Mouse (Mus musculus) left cerebral cortex, postnatal 14 days (tissue): ENCODE measurements at regions not wholly inside any gene's neighbourhood (a gene's known extent, or its start where the extent isn't known, plus 50 kb on each side); places are given as distances from the start of the nearest gene placed in this dataset.
A peak's percentile ranks its signal among the peaks of the same experiment; 100 is the strongest.

Experiments used
- DNase-seq, 2 experiments: peaks; one replicate each; pipeline ENCODE4 v3.0.0; 2021 to 2022; ENCODE audit warnings: low spot score in 2 of 2, mixed read lengths in 1 of 2
- intact Hi-C: fragments of 180-260 bp; cut with DNase I; formaldehyde crosslinking; loops from one replicate; pipeline ENCODE4 v1.15.1; 2025

DNA sequence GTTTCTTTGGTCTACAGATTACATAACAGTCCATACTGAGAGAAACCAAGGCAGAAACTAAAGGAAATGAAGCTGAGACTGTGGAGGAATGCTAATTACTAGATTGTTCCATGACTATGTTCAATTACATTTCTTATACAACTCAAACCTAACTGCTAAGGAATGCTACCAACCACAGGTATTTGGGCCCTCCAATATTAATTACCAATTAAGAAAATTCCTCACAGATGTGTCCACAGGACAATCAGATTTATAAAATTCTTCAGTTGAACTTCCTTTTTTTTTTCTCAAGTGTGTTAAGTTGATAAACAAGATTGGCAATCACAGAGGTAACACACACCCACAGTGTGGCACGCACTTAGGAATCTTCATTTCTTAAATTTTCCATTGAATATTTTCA is 196.8 kb upstream of the A730009L09Rik start:
- DNase-seq, result no peak
- intact Hi-C loops, result no loop called here

DNA sequence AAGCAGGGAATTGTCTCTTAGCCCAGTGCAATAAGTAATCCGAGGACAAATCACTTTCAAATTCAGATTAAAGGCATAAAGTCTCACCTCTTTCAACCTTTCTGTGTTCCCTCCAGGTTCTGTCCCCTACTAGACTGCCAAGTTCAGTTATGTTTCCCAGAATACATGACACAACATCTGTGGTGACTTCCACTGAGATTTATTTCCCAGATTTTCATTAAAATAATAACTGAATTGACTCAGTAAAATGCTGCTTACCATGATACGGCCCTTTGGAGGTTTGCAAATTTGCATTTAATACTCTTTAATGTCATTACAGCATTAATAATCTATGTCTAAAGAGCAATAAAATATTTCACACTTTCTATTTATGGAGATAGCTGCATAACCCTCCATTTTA is 193.4 kb upstream of the A730009L09Rik start:
- no peak for DNase-seq
- intact Hi-C loops, result no loop called here

- intact Hi-C loops, result no loop called here
- DNase-seq, result no peak
These were observed 184.6 kb upstream of the A730009L09Rik start for GRCm38 (mm10) chr16:84330293-84330692.

DNA sequence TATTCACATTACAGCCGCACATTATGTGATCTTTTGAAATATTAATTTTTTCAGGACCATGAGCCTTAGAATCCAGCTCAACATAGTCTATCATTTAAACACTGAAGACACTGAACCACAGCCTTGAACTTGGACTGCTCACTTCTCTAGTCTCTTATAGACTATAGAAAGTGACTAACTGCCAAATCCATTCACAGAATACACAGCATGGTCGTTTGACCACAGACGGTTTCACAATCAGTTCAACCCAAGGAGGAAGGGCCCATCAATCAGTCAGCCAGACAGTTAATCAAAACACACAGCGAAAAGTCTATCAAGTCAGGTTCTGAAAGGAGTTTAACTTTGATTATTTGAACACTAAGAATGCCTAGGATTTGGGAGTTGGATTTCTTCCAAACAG is 168.8 kb upstream of the A730009L09Rik start:
- intact Hi-C loops, result no loop called here
- DNase-seq, result no peak

GRCm38 (mm10) chr16:84355118-84355517 is 159.8 kb upstream of the A730009L09Rik start:
- intact Hi-C loops, result no loop called here

GRCm38 (mm10) chr16:84365969-84366368 is 149.0 kb upstream of the A730009L09Rik start:
- DNase-seq, result peak; percentile 16 to 18
- intact Hi-C loops, result loop anchor here (5.0 kb wide), 1 partner anchor 56 kb away; no protein-coding TSS in a partner anchor

More at GRCm38 (mm10) chr16:84355118-84355517, 159.8 kb upstream of the A730009L09Rik start:
- peak; percentile 10 to 11 for DNase-seq

- intact Hi-C loops, result loop anchor here (5.0 kb wide), 1 partner anchor 53 kb away; no protein-coding TSS in a partner anchor
- DNase-seq, result peak in 1 of 2 experiments; percentile 9
These were observed 145.8 kb upstream of the A730009L09Rik start for GRCm38 (mm10) chr16:84368928-84369682.

DNA sequence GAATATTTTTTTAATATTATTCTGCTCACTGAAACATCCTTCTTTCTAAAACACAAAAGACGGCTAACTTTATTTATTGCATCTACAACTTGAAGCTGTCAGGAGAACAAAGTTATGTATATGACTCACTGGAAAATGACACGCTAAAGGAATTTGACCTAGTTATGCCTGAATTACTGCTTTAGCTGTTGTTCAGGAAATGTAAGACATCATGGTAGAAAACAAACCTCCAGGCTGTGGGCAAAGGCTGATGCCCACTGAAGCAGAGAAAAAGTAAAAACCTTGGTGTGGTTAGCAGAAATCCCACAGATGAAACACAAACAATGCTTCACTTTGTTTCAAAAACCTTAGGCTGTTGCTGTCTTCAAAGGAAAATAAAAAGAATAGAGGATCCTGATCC is 136.5 kb upstream of the A730009L09Rik start:
- intact Hi-C loops, result no loop called here
- DNase-seq, result no peak

DNA sequence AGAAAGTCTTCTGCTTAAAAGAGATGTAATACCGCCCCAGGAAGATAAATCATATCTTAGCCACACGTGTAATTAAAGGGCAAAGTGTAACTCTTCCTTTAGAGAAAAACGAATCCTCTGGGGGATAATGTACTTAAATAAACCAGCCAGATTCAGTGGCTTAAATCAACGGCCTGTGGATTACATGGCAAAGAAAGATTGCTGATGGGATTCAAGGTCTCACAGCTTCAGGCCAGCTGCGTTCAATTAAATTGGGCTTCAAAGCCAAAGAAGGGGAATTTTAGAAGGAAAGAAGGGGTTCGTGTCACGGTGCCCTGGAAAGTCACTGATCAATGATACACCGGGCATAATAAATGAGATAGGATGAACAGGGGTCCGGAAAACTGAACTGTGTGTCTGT is 123.2 kb upstream of the A730009L09Rik start:
- no peak for DNase-seq
- intact Hi-C loops, result no loop called here

- intact Hi-C loops, result no loop called here
- DNase-seq, result no peak
These were observed 120.0 kb upstream of the A730009L09Rik start for GRCm38 (mm10) chr16:84394895-84395294.

- DNase-seq, result no peak
- intact Hi-C loops, result loop anchor here (5.0 kb wide), 1 partner anchor 54 kb away; no protein-coding TSS in a partner anchor
These were observed 93.3 kb upstream of the A730009L09Rik start for GRCm38 (mm10) chr16:84421650-84422049.

DNA sequence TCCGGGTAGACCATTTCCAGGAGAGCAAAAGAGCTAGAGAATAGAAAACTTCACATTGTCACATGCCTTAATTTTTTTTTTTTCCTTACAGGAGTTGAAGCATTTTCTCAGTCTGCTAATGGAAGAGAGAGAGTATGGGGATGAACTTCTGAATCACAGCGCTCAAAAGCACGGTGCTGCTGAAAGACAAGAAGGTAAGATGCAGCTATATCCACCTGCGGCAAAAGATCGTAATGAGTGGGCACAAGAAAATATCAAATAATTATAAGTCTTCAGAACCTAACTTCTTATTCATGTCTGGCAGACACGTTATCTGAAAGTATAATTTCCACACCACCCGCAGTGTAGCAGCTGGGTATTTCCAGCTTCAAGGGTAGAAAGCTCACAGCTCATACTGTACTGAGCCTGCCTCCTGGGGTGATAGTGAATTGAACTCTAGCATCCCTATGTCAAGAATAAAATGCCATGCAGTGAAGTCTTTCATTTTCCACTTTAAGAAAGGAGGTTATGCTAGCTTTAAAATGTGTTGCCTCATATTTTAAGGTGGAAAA is 87.9 kb upstream of the A730009L09Rik start:
- intact Hi-C loops, result no loop called here
- DNase-seq, result no peak

GRCm38 (mm10) chr16:84456596-84456995 is 58.3 kb upstream of the A730009L09Rik start:
- no peak for DNase-seq

DNA sequence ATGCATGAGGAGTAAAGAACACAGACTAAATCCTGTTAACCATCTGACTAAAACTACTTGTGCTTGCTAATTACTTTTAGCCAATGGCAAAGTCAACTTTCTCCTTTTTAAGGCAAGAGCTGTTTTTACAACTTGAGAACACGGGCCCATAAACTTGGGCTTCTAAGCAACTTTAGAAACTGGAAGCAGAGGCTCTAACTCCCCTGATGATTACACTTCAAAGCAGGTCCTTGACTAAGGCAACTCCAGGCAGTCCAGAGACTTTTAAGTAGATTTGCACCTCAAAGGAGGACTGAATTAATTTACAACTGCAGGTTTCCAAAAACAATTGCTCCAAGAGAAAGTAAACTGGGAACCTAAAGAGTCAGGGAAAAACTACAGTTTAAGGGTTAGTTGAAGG is 52.8 kb upstream of the A730009L09Rik start:
- DNase-seq, result no peak
- intact Hi-C loops, result no loop called here

More at GRCm38 (mm10) chr16:84456596-84456995, 58.3 kb upstream of the A730009L09Rik start:
- intact Hi-C loops, result no loop called here
